Comparison of ENCODE assay signal across 11 mouse cellular contexts in genomic region chr19:4155223-4156072, GRCm38 (mm10). TPM values are rescaled to one million over a fixed set of nuclear protein-coding genes. Genes with fewer than 3 reads are reported as not detected.
DNase-seq lines count a peak whose midpoint lies in the region; ATAC-seq lines count a peak whose summit lies in the region.
"Had no signal": no experiment of that assay in that cellular context is flagged by ENCODE, and none has a peak within 500 bp of the region (broad histone marks: within the 10 kb centered on the region; RNA-seq: fewer than 3 reads in every experiment).

No protein-coding gene starts in this region.

- H3K4me3 ChIP-seq in hindbrain, embryonic 10.5 days = no peak overlapping the region
- H3K4me3 ChIP-seq in hindbrain, embryonic 16.5 days (ENCODE audit: low read length) = no peak overlapping the region

- H3K27ac ChIP-seq in hindbrain, embryonic 10.5 days = peak overlapping the region; percentile 76
- H3K27ac ChIP-seq in hindbrain, embryonic 16.5 days (ENCODE audit: low read depth, low read length) = no peak overlapping the region

- no peak overlapping the region for H3K9ac ChIP-seq in hindbrain, embryonic 16.5 days (ENCODE audit: low read depth, low read length)

- H3K36me3 ChIP-seq in hindbrain, embryonic 10.5 days = peaks cover 88% of the 10 kb centered on the region
- H3K36me3 ChIP-seq in hindbrain, embryonic 16.5 days (ENCODE audit: control insufficient read depth, insufficient read depth, low read length) = peaks cover 45% of the 10 kb centered on the region

- no peak for DNase-seq in hindbrain, embryonic 10.5 days (ENCODE audit: low spot score)
- peak; percentile 77 for DNase-seq in spleen, postnatal 36 days (ENCODE audit: low spot score in 2 of 2)
- DNase-seq in spleen, postnatal 4 days (ENCODE audit: low spot score in 2 of 2) = no peak
- DNase-seq in induced T-regulatory cell, adult 2 months (ENCODE audit: low read depth) = peak; percentile 63
- peak; percentile 57 for DNase-seq in thymus, postnatal 25 days
- no peak for DNase-seq in adrenal gland, postnatal 14 days
- DNase-seq in adrenal gland, adult 8-10 months = no peak
- DNase-seq: gastrocnemius, postnatal 14 days; right cerebral cortex, postnatal 4 days had no signal

- no peak overlapping the region for H3K4me2 ChIP-seq in hindbrain, embryonic 16.5 days (ENCODE audit: low read length)

- H3K4me1 ChIP-seq in hindbrain, embryonic 10.5 days (replicated peaks) = peaks cover 17% of the 10 kb centered on the region
- no peaks in the 10 kb centered on the region for H3K4me1 ChIP-seq in hindbrain, embryonic 16.5 days (ENCODE audit: control insufficient read depth, insufficient read depth, low read depth, low read length)

- WGBS in hindbrain, embryonic 10.5 days = 76% methylated on average over 6 of the region's 6 CpGs
- 67% methylated on average over 6 of the region's 6 CpGs for WGBS in hindbrain, embryonic 16.5 days

- no peak for ATAC-seq in hindbrain, embryonic 16.5 days

- no peaks in the 10 kb centered on the region for H3K9me3 ChIP-seq in hindbrain, embryonic 10.5 days
- no peaks in the 10 kb centered on the region for H3K9me3 ChIP-seq in hindbrain, embryonic 16.5 days (ENCODE audit: control insufficient read depth, low read length)

- H3K27me3 ChIP-seq in hindbrain, embryonic 10.5 days (ENCODE audit: insufficient read depth, poor library complexity, severe bottlenecking) = no peaks in the 10 kb centered on the region
- H3K27me3 ChIP-seq in hindbrain, embryonic 16.5 days (replicated peaks; ENCODE audit: control insufficient read depth, insufficient read depth, low read length) = no peaks in the 10 kb centered on the region

RNA-seq across cellular contexts. Expression of gene Ptprcap, which starts 2.0 kb away (rescaled TPM):
- 0.51 and 0.76 TPM in 2 replicates for polyA plus RNA-seq in hindbrain, embryonic 10.5 days (2016; fragmentation: Nextera tagmentation; extraction: Ambion mirVana)
- polyA plus RNA-seq in hindbrain, embryonic 16.5 days (2015; fragmentation: Nextera tagmentation; extraction: Ambion mirVana) = 0.41 and 0.63 TPM in 2 replicates
- total RNA-seq in adrenal gland, postnatal 14 days (2021) = 4.4 and 27.5 TPM in 2 replicates
- total RNA-seq in adrenal gland, adult 8-10 months (2022) = 1 to 10 TPM; 2.2 to 4.4 (median 3.4) TPM

RNA-seq across cellular contexts. Expression of gene Coro1b, which starts 7.0 kb away (rescaled TPM):
- polyA plus RNA-seq in hindbrain, embryonic 10.5 days (2016; fragmentation: Nextera tagmentation; extraction: Ambion mirVana) = 138 and 156 TPM in 2 replicates
- 116 and 122 TPM in 2 replicates for polyA plus RNA-seq in hindbrain, embryonic 16.5 days (2015; fragmentation: Nextera tagmentation; extraction: Ambion mirVana)
- 183 and 193 TPM in 2 replicates for total RNA-seq in adrenal gland, postnatal 14 days (2021)
- total RNA-seq in adrenal gland, adult 8-10 months (2022) = 100 to 1,000 TPM; 174 to 210 (median 184) TPM

RNA-seq across cellular contexts. Expression of gene Rps6kb2, which starts 7.7 kb away (rescaled TPM):
- polyA plus RNA-seq in hindbrain, embryonic 10.5 days (2016; fragmentation: Nextera tagmentation; extraction: Ambion mirVana) = 65.4 and 77.0 TPM in 2 replicates
- polyA plus RNA-seq in hindbrain, embryonic 16.5 days (2015; fragmentation: Nextera tagmentation; extraction: Ambion mirVana) = 54.1 and 57.0 TPM in 2 replicates
- total RNA-seq in adrenal gland, postnatal 14 days (2021) = 29.1 and 34.4 TPM in 2 replicates
- total RNA-seq in adrenal gland, adult 8-10 months (2022) = 10 to 100 TPM; 29.2 to 53.0 (median 46.7) TPM

RNA-seq across cellular contexts. Expression of gene Cabp4, which starts 11.6 kb away (rescaled TPM):
- polyA plus RNA-seq in hindbrain, embryonic 10.5 days (2016; fragmentation: Nextera tagmentation; extraction: Ambion mirVana) = 0.12 TPM in 1 of 2 replicates, not detected in the other
- polyA plus RNA-seq in hindbrain, embryonic 16.5 days (2015; fragmentation: Nextera tagmentation; extraction: Ambion mirVana) = 0.24 and 0.29 TPM in 2 replicates
- 1.7 and 2.4 TPM in 2 replicates for total RNA-seq in adrenal gland, postnatal 14 days (2021)
- total RNA-seq in adrenal gland, adult 8-10 months (2022) = under 1 TPM; 0.23 to 0.59 (median 0.39) TPM

RNA-seq across cellular contexts. Expression of gene Gpr152, which starts 15.9 kb away (rescaled TPM):
- not detected in 2 replicates for polyA plus RNA-seq in hindbrain, embryonic 10.5 days (2016; fragmentation: Nextera tagmentation; extraction: Ambion mirVana)
- polyA plus RNA-seq in hindbrain, embryonic 16.5 days (2015; fragmentation: Nextera tagmentation; extraction: Ambion mirVana) = not detected in 2 replicates
- total RNA-seq in adrenal gland, postnatal 14 days (2021) = 0.08 TPM in 1 of 2 replicates, not detected in the other
- total RNA-seq in adrenal gland, adult 8-10 months (2022) = under 1 TPM in 2 of 4 experiments, not detected in 2; 0.06 to 0.08 TPM
- total RNA-seq: gastrocnemius, postnatal 14 days; layer of hippocampus, postnatal 10 days had no signal

Comparison
In these comparisons a context has a peak if more than half of its experiments do, and no peak if none do; other contexts are left out.
1. DNase-seq: peak in spleen, postnatal 36 days (2 of 2), induced T-regulatory cell, adult 2 months (single experiment) and thymus, postnatal 25 days (single experiment); none in hindbrain, embryonic 10.5 days (single experiment), spleen, postnatal 4 days (0 of 2), adrenal gland, postnatal 14 days (single experiment) and adrenal gland, adult 8-10 months (single experiment).